Mouse (Mus musculus) monocyte, adult 5-6 weeks (primary cell): ENCODE measurements at regions not wholly inside any gene's neighbourhood (a gene's known extent, or its start where the extent isn't known, plus 50 kb on each side); places are given as distances from the start of the nearest gene placed in this dataset.

Experiments
- ATAC-seq: fragments of 153-309, 156-312 bp; replicated peaks from 2 replicates; pipeline ENCODE4 v1.8.0; 2017; ENCODE audit warnings: mild to moderate bottlenecking; ENCODE audit not compliant: low TSS enrichment, insufficient number of reproducible peaks, severe bottlenecking, poor library complexity, low FRiP score

DNA sequence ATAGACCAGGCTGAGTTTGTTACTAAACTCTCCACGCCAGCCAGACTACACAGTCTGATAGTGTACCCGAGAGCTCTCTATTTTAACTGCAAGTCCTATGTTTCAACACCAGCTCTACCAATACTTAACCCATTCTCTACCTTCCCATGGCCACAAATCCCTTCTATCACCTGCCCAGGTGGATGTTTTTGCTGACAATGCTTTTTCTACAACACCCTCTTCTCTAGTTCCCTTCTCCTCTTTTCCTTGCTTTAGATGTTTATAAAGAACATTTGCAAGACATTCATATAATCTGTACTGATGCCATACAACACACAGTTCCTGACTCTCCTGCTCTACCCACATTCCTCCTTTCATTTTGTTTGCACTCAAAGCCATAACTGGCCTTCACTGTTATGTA is 161.9 kb downstream of the 1500009L16Rik start:
- no peak for ATAC-seq

DNA sequence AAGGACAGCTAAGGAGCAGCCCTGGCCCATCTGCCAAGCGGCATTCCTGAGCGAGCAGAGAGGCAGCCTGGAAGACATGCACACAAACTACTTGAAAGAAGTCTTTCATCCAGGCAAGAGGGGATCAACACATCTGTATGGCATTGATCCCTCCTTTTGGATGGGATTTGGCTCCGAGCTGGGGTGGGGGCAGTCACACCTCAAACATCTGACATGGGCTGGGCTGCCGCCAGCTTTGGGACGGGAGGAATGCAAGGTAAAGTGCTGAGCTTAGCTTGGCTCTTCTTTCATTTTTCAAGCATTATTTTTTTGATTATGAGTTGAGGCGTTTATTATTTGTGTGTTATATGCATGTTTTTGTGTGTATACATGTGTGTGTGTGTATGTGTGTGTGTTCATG is 165.9 kb downstream of the 1500009L16Rik start:
- no peak for ATAC-seq

DNA sequence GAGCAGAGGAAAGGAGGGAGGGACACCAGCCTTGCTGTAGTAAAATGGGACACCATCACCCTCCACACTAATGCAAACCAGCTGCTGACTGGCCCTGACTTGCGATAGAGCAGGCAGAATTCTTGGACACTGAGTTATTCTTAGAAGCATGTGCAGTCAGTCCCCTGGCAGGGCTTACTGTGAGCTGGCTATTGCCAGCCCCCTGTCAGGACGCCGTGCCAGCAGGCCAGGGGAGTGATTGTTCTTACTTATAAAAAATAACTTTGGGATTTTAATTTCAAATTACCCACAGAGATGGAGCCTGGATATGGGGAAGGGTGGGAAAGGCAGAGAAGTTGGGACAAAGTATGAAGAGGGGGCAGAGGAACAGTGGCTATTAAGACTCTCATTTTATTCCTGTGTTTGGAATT is 173.1 kb downstream of the 1500009L16Rik start:
- ATAC-seq: no peak

DNA sequence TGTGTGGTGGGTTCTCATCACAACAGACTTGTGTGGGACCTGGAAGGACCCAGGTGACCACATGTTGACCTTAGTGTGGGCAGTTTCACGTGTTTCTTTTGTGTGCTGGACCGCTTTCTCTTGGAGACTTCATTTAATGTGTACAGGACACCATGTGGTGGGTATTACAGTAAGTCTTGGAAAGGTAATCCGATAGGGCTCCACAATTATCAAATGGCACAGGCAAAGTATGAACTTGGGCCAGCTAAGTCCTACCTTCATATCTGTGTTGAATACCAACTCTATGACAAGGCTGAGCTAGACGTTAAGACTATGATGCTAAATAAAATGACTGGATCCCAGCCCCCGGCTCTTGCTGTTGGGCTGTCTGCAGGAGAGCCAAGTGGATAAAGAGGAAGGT is 173.5 kb downstream of the 1500009L16Rik start:
- ATAC-seq: no peak

DNA sequence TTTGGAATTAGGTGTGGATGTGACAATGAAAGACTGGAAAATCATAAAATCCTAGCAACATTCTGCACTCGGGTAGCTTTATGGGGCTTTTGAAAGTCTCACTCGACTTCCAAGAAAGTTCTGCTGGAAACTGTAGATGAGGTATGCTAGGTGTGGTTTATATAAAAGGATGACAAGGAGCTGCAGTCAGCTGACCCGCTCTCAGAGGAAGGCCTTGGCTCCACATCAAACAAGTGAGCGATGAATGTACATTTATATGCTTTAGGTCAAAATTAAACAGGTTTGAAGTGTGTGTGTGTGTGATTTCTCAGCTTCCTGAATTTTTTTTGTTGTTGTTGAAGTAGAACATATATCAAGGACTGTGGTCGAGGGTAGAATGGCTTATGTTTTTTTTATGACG is 174.9 kb downstream of the 1500009L16Rik start:
- ATAC-seq: no peak

DNA sequence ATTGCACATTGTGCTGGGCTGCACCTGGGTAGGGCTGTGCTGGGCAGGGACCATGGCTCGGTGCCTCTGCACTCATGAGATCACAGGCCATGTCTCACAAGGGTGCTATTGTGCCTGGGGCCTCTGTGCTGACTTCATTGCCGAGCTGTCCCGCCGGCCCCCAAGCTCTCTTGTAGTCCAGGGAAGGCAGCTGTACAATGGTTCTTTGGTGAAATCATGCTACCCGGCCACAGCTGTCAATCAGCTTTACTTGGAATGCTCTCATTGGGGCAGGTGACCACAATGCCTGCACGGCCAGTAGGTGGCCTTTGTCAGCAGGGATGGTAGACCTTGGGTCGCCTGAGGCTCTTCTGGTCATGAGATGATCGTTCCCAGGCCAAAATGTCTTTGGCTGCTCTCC is 184.1 kb downstream of the 1500009L16Rik start:
- no peak for ATAC-seq

DNA sequence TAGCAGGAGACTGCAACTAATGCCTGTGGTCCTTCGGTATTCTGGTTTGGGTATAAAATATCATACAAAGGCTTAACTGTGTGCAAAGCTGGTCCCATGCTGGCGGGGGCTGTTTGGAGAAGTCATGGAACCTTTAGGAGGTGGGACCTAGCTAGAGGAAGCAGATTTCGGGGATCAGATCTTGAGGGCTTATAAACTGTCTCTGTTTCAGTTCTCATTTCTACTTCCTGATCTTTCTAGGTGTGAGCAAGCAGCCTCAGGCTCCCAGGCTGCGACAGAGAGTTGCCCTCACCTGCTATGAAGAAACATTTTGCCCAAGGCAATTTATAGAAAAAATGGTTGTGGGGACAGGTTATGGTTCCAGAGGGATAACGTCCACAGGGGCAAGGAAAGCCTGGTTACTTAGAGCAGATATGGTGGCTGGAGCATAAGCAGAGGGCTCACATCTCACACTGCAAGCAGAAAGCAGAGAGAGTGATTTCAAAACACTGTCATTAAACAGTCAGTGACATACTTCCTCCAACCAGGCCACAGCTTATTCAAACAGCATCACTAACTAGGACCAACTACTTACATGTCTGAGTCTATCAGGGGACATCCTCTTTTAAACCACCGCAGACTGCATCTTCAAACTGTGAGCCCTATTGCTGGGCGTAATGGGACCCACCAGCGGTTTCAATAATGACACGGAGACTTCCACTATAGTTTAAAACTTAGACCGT is 188.1 kb downstream of the 1500009L16Rik start:
- ATAC-seq: peak; percentile 47; the same call in 1 of the 2 replicates

DNA sequence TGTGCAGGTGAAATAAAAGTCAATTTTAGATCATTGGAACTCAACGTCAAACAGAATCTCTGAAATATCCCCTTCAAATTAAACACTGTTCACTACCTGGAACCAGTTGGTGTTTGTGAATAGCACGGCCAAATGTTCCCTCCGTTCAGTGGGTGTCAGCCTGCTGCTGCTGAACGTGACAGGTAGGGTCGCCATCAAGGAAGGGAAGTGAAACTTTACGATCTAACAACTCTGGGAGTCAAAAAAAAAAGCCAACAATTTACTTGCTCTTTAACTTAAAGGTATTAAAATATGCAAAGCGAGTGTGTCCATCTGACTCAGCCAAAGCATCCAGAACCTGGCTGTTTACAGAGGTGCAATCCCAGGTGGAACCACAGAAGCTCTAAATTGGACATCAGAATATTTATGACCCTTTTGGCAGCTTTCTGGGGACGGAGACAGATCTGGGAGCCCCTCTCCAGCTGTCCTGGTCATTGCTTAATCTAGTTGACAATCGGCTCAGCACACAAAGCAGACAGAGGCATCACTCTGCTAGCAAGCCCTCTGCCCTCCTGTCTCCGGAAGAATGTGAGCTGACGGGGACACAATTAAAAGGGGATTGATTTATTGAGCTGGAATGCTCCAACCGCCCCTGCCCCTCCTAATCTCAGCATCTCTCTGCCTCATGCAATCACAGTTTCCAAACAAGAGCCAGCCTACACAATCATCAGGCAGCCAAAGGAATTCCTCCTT is 191.9 kb downstream of the 1500009L16Rik start:
- no peak for ATAC-seq

DNA sequence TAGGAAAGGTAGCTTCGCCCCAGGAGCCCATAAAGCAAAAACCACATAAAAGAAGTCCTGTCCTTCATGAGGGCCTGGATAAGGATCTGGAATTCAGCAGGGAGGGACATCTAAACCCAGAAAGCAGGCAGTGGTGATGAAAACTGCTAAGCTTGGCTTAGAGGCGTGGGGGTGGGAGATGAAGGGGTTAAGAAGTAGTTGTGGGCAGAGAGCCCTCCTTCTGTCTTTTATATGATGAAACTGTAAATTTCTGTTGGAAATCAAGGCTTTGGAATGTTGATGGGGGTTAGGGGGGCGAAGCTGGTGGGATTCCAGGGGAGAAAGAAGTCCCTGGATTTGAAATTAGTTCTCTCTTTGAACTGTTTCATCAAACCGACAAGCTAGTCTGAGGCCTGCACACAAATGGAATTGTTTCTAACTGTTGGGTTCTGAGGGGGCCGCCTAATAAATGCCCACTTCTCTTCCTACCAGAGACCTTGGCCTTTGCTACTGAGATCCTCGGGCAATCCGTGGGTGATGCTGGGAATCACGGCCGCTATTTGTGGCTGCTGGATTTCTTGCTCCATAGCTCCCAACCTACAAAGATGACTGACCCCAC is 192.6 kb downstream of the 1500009L16Rik start:
- no peak for ATAC-seq

DNA sequence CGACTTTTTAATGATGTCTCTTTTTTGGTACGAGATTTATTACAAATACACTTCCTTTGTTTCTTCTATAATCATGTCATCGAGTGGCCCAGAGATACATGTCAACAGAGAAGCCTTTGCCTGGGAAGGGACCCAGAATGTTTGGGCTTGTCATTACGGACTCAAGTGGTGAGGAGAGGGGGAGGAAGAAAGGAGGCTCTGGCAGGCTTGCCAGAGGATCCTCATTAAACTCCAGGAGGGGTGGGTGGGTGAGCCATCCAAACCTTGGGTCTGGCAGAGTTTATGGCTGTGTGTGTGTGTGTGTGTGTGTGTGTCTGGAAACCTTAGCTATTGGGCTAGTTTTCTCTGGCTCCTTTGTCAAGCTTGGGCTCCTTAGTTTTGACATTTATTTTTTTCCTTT is 204.3 kb downstream of the 1500009L16Rik start:
- no peak for ATAC-seq

DNA sequence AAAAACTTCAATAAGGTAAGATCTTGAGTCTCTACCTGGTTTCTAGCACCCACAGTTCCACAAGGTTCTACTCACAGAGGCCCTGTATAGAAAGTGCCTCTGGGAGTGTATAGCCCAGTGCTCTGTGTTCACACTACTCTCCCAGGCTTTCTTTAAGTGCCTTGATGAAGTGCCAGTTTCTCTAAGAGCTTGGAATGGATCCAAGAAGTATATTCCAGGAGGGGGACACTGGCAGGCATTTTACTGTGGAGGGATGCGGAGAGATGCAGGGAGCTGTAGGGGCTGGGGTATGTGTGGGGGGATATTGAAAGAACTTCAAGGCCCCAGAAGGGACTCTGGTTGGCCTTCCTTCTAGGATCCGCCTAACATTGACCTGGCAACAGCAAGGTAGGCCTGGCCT is 204.9 kb downstream of the 1500009L16Rik start:
- ATAC-seq: no peak

DNA sequence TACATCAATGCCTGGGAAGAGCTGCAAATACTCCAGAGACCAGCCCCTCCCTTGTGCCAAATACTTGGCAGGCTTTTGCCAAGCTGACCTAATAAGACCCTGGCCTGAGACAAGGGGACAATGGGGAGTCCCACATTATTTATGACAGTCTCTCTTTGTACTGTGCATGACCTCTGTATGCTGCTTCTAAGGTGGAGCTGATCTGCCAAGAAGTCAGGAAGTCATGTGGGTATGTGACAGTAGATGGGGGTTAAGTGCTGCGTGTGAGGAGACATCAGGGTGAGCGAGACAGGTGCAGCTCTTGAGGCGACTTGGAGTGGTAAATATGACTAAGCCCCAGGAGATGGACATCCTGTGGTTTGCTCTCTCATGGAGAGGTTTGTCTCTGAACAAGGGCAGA is 209.1 kb downstream of the 1500009L16Rik start:
- no peak for ATAC-seq

DNA sequence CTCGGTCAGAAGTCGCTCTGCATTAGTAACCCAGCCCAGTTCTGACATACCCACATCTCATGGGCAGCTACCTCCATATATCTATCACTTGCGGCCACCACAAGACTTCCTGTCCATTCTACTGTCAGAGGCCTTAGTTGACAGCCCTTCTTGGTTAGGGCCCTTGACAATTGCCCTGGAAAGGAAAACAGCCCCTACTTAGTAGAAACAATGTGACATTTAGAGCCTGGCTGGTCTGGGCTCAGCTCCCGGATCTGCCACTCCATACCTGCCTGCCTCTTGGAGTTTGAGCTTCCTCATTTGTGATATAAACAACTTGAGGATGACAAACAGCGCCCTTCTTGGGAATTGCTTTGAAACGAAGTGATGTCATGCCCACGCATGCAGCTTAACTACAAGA is 210.5 kb downstream of the 1500009L16Rik start:
- no peak for ATAC-seq

DNA sequence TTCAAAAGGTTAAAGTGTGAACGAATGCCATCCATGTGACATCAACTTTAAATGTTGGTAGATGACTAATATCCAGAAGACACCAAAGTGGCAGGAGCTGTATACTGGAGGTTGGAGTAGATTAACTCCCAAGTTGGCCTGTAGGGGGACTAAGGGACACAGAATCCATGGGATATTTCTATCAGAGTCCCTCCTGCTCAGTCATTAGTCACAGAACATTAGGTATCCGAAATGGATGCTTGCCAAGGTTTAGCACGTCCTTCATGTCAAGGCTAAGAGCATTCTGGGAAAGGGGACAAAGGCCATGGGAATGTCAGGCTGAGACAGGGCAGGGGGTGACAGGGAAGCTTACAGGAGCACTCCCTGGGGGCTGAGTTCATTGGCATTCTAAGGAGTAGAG is 211.8 kb downstream of the 1500009L16Rik start:
- ATAC-seq: no peak

DNA sequence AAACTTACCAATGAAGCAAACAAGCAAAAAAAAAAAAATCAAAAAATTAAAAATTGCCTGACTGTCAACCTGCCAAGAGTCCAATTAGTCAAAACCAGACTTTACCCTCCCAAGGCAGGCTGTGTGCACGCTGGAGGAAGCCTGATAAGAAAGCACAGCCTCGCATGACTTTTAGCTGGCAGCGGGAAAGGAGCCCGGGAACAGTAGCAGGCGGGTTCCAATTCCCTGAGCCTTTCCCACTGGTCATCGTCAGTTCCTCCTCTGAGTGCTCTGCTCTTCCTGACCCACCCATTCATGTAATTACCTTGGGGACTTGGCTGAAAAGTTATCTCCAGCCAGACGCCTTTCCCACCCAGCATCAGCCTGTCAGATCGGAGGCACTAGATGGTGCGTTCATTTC is 214.5 kb downstream of the 1500009L16Rik start:
- no peak for ATAC-seq

DNA sequence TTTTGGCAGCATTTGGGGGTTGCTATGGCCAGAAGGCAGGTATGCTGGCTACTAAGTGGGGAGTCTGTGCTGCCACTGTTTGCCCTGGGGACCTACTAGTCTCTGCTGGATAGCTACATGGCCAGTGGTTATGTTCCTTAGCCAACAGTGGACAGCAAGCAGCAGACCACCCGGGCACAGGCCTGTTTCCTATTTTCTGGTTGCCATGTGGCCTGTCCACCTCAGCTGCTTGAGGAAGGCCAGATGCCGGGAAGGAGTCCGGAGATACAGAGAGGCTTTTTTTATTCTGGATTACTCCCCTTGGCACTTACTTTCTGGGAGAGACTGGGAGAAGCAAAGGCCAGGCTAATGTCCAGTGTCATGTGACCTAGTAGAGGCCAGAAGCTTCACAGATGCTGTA is 219.4 kb downstream of the 1500009L16Rik start:
- ATAC-seq: no peak

DNA sequence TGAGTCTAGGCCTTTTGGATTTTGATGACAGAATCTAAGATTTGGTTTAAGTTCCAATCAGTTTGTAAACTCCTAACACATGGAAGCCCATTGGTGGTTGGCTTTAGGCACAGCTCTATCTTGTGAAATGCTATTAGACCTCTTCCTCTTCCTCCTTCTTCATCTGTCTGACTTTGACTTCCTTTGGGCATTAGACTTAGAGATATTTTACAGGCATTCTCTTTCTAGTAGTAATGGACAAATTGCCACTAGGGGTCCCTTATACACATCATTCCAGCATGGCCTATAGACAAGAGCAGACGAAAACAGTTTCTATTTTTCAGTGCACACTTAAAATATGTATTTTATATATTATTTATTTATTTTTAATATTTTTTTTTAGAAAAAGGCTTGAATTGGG is 221.5 kb downstream of the 1500009L16Rik start:
- no peak for ATAC-seq

DNA sequence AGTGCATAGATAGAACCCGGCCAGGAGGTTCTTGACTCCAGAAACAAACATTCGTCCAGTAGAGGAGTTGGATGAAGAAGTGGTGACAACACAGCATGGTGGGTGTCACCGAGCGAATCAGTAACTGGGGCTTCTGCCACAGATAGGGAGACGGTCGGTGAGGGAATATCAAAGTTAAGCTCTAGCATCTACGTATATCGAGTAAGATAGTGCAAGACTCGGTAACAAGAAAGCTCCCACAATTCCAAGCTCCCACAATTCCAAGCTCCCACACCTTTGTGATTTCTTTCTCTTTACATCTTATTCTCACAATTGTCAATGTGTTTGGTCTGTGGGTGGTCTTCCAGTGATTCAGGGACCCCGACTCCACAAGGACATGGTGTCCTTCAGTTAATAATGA is 222.2 kb downstream of the 1500009L16Rik start:
- no peak for ATAC-seq

DNA sequence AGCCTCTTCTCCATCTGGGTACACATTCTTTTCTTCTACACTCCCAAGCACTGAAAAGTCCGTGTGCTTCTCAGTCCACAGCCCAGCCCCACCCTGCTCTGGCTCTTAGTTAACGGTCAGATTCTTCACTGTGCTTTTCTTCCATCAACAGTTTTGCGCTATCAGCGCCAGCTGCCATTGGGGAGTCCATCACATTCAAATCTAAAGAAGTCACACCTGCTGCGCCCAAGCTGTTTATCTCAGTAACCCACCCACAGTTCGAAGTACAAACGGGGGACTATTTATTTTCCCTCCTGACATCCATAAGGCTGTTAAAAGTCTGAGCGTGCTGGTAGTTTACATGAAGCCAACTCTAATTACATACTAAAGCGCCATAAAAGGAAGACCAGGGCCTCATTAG is 222.8 kb downstream of the 1500009L16Rik start:
- no peak for ATAC-seq
